Mouse (Mus musculus): Measurements from ENCODE around the gene Mttp. TPM values are rescaled to one million over a fixed set of nuclear protein-coding genes. Genes with fewer than 3 reads are reported as not detected.

Mttp gene
- polyA plus RNA-seq, 2 experiments, result 4.9 to 6.7 TPM

- TF ChIP-seq POLR2A (IDR thresholded peaks at IDR 0.05; ENCODE audit: borderline replicate concordance, extremely low read depth, insufficient read depth, insufficient read length), result no peak
- Histone ChIP-seq H3K27ac (replicated peaks; ENCODE audit: low read depth, low read length) (no peak overlapping the region), H3K4me2 (replicated peaks; ENCODE audit: low read depth, low read length, severe bottlenecking) (no peak overlapping the region), H3K4me3 (replicated peaks; ENCODE audit: low read length) (no peak overlapping the region), H3K4me1 (ENCODE audit: control insufficient read depth, insufficient read depth, low read length) (no peaks in the 10 kb centered on the region), H3K27me3 (ENCODE audit: control insufficient read depth, insufficient read depth, low read length) (no peaks in the 10 kb centered on the region), H3K9ac (ENCODE audit: low read depth, low read length, severe bottlenecking) (no peak overlapping the region), H3K36me3 (ENCODE audit: control insufficient read depth, insufficient read depth, low read length) (no peaks in the 10 kb centered on the region), H3K9me3 (ENCODE audit: control insufficient read depth, low read length) (no peaks in the 10 kb centered on the region)
- no peak for ATAC-seq (ENCODE audit: low FRiP score, low read depth)
- WGBS, result 85% methylated on average over 11 of the region's 11 CpGs
- no peak for DNase-seq (ENCODE audit: low spot score)
These were observed 10.9 kb downstream of the Mttp start for GRCm38 (mm10) chr3:138133916-138134315.

- H3K4me3 ChIP-seq (replicated peaks; ENCODE audit: low read length), result no peak overlapping the region
These were observed 11.3 kb downstream of the Mttp start for GRCm38 (mm10) chr3:138133463-138133862.

DNA sequence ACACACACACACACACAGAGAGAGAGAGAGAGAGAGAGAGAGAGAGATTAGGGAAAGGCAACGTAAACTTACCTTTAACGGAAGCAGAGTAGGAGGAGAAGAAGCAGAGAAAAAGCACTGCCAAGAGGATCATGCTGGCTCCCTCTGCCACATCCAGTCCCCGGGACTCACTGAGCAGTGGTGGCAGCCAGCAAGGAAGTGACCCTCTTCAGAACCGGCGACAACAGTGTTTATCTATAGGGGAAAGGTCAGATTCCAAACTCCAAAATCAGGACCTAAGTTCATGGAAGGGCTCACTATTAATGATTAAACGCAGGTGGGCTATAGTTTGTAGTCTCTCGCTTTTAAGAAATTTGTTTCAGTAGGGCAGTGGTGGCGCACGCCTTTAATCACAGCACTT lies 13.6 kb downstream of the Mttp start:
- no peaks in the 10 kb centered on the region for H3K36me3 ChIP-seq (ENCODE audit: control insufficient read depth, insufficient read depth, low read length)
- no peaks in the 10 kb centered on the region for H3K27me3 ChIP-seq (ENCODE audit: control insufficient read depth, insufficient read depth, low read length)
- TF ChIP-seq POLR2A (IDR thresholded peaks at IDR 0.05; ENCODE audit: borderline replicate concordance, extremely low read depth, insufficient read depth, insufficient read length), result no peak
- no peak overlapping the region for H3K4me3 ChIP-seq (replicated peaks; ENCODE audit: low read length)
- no peak overlapping the region for H3K9ac ChIP-seq (ENCODE audit: low read depth, low read length, severe bottlenecking)
- no peaks in the 10 kb centered on the region for H3K4me1 ChIP-seq (ENCODE audit: control insufficient read depth, insufficient read depth, low read length)
- no peak overlapping the region for H3K4me2 ChIP-seq (replicated peaks; ENCODE audit: low read depth, low read length, severe bottlenecking)
- no peaks in the 10 kb centered on the region for H3K9me3 ChIP-seq (ENCODE audit: control insufficient read depth, low read length)
- ATAC-seq (ENCODE audit: low FRiP score, low read depth) (no peak), DNase-seq (ENCODE audit: low spot score) (no peak)
- H3K27ac ChIP-seq (replicated peaks; ENCODE audit: low read depth, low read length), result no peak overlapping the region
- 63% methylated on average over 9 of the region's 9 CpGs for WGBS

More at GRCm38 (mm10) chr3:138133463-138133862, 11.3 kb downstream of the Mttp start:
- DNase-seq (ENCODE audit: low spot score) (no peak), ATAC-seq (ENCODE audit: low FRiP score, low read depth) (no peak)
- Histone ChIP-seq H3K27me3 (ENCODE audit: control insufficient read depth, insufficient read depth, low read length) (no peaks in the 10 kb centered on the region), H3K27ac (replicated peaks; ENCODE audit: low read depth, low read length) (no peak overlapping the region), H3K9ac (ENCODE audit: low read depth, low read length, severe bottlenecking) (no peak overlapping the region), H3K9me3 (ENCODE audit: control insufficient read depth, low read length) (no peaks in the 10 kb centered on the region), H3K4me1 (ENCODE audit: control insufficient read depth, insufficient read depth, low read length) (no peaks in the 10 kb centered on the region), H3K36me3 (ENCODE audit: control insufficient read depth, insufficient read depth, low read length) (no peaks in the 10 kb centered on the region), H3K4me2 (replicated peaks; ENCODE audit: low read depth, low read length, severe bottlenecking) (no peak overlapping the region)
- TF ChIP-seq POLR2A (IDR thresholded peaks at IDR 0.05; ENCODE audit: borderline replicate concordance, extremely low read depth, insufficient read depth, insufficient read length), result no peak
- WGBS, result 88% methylated on average over 8 of the region's 8 CpGs

- Histone ChIP-seq H3K27ac (replicated peaks; ENCODE audit: low read depth, low read length) (no peak overlapping the region), H3K36me3 (ENCODE audit: control insufficient read depth, insufficient read depth, low read length) (no peaks in the 10 kb centered on the region), H3K9ac (ENCODE audit: low read depth, low read length, severe bottlenecking) (no peak overlapping the region), H3K9me3 (ENCODE audit: control insufficient read depth, low read length) (no peaks in the 10 kb centered on the region), H3K27me3 (ENCODE audit: control insufficient read depth, insufficient read depth, low read length) (no peaks in the 10 kb centered on the region), H3K4me1 (ENCODE audit: control insufficient read depth, insufficient read depth, low read length) (no peaks in the 10 kb centered on the region), H3K4me3 (replicated peaks; ENCODE audit: low read length) (no peak overlapping the region), H3K4me2 (replicated peaks; ENCODE audit: low read depth, low read length, severe bottlenecking) (no peak overlapping the region)
- ATAC-seq (ENCODE audit: low FRiP score, low read depth) (no peak), DNase-seq (ENCODE audit: low spot score) (no peak)
- 65% methylated on average over 1 of the region's 1 CpGs for WGBS
- no peak for TF ChIP-seq POLR2A (IDR thresholded peaks at IDR 0.05; ENCODE audit: borderline replicate concordance, extremely low read depth, insufficient read depth, insufficient read length)
These were observed 14.1 kb downstream of the Mttp start for GRCm38 (mm10) chr3:138130692-138131091.

GRCm38 (mm10) chr3:138129110-138129509 lies 15.7 kb downstream of the Mttp start:
- no peak for TF ChIP-seq POLR2A (IDR thresholded peaks at IDR 0.05; ENCODE audit: borderline replicate concordance, extremely low read depth, insufficient read depth, insufficient read length)
- Histone ChIP-seq H3K27ac (replicated peaks; ENCODE audit: low read depth, low read length) (no peak overlapping the region), H3K27me3 (ENCODE audit: control insufficient read depth, insufficient read depth, low read length) (no peaks in the 10 kb centered on the region), H3K9ac (ENCODE audit: low read depth, low read length, severe bottlenecking) (no peak overlapping the region), H3K4me2 (replicated peaks; ENCODE audit: low read depth, low read length, severe bottlenecking) (no peak overlapping the region), H3K9me3 (ENCODE audit: control insufficient read depth, low read length) (no peaks in the 10 kb centered on the region), H3K4me1 (ENCODE audit: control insufficient read depth, insufficient read depth, low read length) (no peaks in the 10 kb centered on the region), H3K4me3 (replicated peaks; ENCODE audit: low read length) (no peak overlapping the region), H3K36me3 (ENCODE audit: control insufficient read depth, insufficient read depth, low read length) (no peaks in the 10 kb centered on the region)
- WGBS, result 92% methylated on average over 6 of the region's 6 CpGs
- DNase-seq (ENCODE audit: low spot score) (no peak), ATAC-seq (ENCODE audit: low FRiP score, low read depth) (no peak)

DNA sequence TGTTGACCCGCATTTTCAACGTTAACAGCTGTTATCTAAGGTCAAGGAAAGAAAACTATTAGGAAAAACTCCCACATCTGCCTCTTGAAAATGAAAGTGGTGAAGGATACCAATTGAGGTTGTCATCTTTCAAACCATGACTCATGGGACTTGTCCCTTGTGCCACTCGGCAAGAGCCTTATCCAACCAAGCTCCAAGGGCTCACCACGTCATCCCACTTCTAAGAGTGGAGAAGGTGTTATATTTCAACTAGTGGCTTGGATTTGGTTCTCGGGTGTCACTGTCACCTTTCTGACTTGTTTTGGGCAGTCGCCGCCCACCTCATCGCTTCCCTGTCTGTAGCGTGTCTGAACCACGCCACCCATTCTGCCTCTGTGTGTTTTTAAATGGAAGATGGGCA lies 20.9 kb downstream of the Mttp start:
- no peaks in the 10 kb centered on the region for H3K36me3 ChIP-seq (ENCODE audit: control insufficient read depth, insufficient read depth, low read length)
- WGBS, result 82% methylated on average over 10 of the region's 10 CpGs
- H3K27me3 ChIP-seq (ENCODE audit: control insufficient read depth, insufficient read depth, low read length), result no peaks in the 10 kb centered on the region
- TF ChIP-seq POLR2A (IDR thresholded peaks at IDR 0.05; ENCODE audit: borderline replicate concordance, extremely low read depth, insufficient read depth, insufficient read length), result no peak
- H3K27ac ChIP-seq (replicated peaks; ENCODE audit: low read depth, low read length), result no peak overlapping the region
- DNase-seq (ENCODE audit: low spot score) (no peak), ATAC-seq (ENCODE audit: low FRiP score, low read depth) (no peak)
- no peaks in the 10 kb centered on the region for H3K9me3 ChIP-seq (ENCODE audit: control insufficient read depth, low read length)
- no peaks in the 10 kb centered on the region for H3K4me1 ChIP-seq (ENCODE audit: control insufficient read depth, insufficient read depth, low read length)
- no peak overlapping the region for H3K9ac ChIP-seq (ENCODE audit: low read depth, low read length, severe bottlenecking)
- no peak overlapping the region for H3K4me3 ChIP-seq (replicated peaks; ENCODE audit: low read length)
- H3K4me2 ChIP-seq (replicated peaks; ENCODE audit: low read depth, low read length, severe bottlenecking), result no peak overlapping the region
